Mouse (Mus musculus): ENCODE data around the gene Slc7a6os. TPM values are rescaled to one million over a fixed set of nuclear protein-coding genes. Genes with fewer than 3 reads are reported as not detected.

Slc7a6os gene
- polyA plus RNA-seq, 1 experiment, result 25.5 TPM

- TF ChIP-seq POLR2A (IDR thresholded peaks at IDR 0.05; ENCODE audit: borderline replicate concordance, low read depth, low read length), result no peak
- no peak for TF ChIP-seq CTCF (IDR thresholded peaks at IDR 0.05; ENCODE audit: low read depth, low read length)
- Histone ChIP-seq H3K4me3 (ENCODE audit: insufficient read depth, low read length) (no peak overlapping the region), H3K4me1 (ENCODE audit: control insufficient read depth, insufficient read depth, low read length) (no peaks in the 10 kb centered on the region), H3K27ac (ENCODE audit: insufficient read depth, low read depth, low read length) (no peak overlapping the region)
Measured at GRCm38 (mm10) chr8:106185628-106186270, 25.0 kb downstream of the Slc7a6os start.

- Histone ChIP-seq H3K4me3 (ENCODE audit: insufficient read depth, low read length) (no peak overlapping the region), H3K27ac (ENCODE audit: insufficient read depth, low read depth, low read length) (no peak overlapping the region), H3K4me1 (ENCODE audit: control insufficient read depth, insufficient read depth, low read length) (no peaks in the 10 kb centered on the region; the same call in none of the 2 replicates)
- no peak for TF ChIP-seq CTCF (IDR thresholded peaks at IDR 0.05; ENCODE audit: low read depth, low read length)
- no peak for TF ChIP-seq POLR2A (IDR thresholded peaks at IDR 0.05; ENCODE audit: borderline replicate concordance, low read depth, low read length)
Measured at GRCm38 (mm10) chr8:106178428-106178827, 32.3 kb downstream of the Slc7a6os start.

DNA sequence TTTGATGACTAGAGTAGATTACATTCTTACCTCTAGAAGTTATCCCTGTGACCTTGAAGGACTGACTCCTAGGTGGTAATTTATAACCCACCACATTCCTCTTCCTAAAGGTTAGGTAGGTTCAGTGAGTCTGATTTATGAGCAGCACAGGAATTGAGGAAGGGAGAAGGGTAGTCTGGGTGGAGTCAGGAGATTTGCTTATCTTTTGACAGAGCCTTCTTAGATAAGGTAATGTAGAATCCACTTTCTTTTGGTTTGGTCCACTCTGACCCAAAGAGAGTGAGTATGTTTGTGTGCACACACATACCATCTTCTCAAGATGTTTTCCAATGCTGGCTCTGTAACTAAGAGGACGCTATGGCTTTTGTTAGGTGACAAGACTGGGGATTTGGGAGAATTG lies 33.1 kb downstream of the Slc7a6os start:
- H3K4me3 ChIP-seq (ENCODE audit: insufficient read depth, low read length), result no peak overlapping the region
- TF ChIP-seq CTCF (IDR thresholded peaks at IDR 0.05; ENCODE audit: low read depth, low read length) (no peak), POLR2A (IDR thresholded peaks at IDR 0.05; ENCODE audit: borderline replicate concordance, low read depth, low read length) (no peak)
- H3K27ac ChIP-seq (ENCODE audit: insufficient read depth, low read depth, low read length), result no peak overlapping the region
- peaks cover 2% of the 10 kb centered on the region for H3K4me1 ChIP-seq (ENCODE audit: control insufficient read depth, insufficient read depth, low read length)

- H3K4me3 ChIP-seq (ENCODE audit: insufficient read depth, low read length), result no peak overlapping the region
- no peak overlapping the region for H3K27ac ChIP-seq (ENCODE audit: insufficient read depth, low read depth, low read length)
- H3K4me1 ChIP-seq (ENCODE audit: control insufficient read depth, insufficient read depth, low read length), result peaks cover 2% of the 10 kb centered on the region
- no peak for TF ChIP-seq CTCF (IDR thresholded peaks at IDR 0.05; ENCODE audit: low read depth, low read length)
Measured at GRCm38 (mm10) chr8:106176891-106177290, 33.8 kb downstream of the Slc7a6os start.

DNA sequence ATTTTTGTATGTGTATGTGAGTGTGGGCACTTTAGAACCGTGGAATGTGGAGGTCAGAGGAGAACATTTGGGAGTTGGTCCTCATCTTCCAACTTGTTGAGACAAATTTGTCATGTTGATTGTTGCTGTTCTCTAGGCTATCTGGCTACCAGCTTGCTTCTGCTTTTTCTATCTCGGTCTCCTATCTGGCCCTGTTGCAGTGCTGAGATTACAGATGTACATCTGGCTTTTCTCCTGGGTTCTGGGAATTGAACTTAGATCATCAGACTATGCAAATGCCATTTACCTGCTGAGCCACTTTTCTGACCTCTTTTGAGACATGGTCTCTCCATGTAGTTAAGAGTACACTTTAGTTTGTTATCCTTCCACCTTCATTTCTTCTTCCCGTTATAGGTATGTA lies 37.2 kb downstream of the Slc7a6os start:
- Histone ChIP-seq H3K4me1 (ENCODE audit: control insufficient read depth, insufficient read depth, low read length) (peaks cover 4% of the 10 kb centered on the region), H3K27ac (ENCODE audit: insufficient read depth, low read depth, low read length) (no peak overlapping the region), H3K4me3 (ENCODE audit: insufficient read depth, low read length) (no peak overlapping the region)
- TF ChIP-seq CTCF (IDR thresholded peaks at IDR 0.05; ENCODE audit: low read depth, low read length) (no peak), POLR2A (IDR thresholded peaks at IDR 0.05; ENCODE audit: borderline replicate concordance, low read depth, low read length) (no peak)

DNA sequence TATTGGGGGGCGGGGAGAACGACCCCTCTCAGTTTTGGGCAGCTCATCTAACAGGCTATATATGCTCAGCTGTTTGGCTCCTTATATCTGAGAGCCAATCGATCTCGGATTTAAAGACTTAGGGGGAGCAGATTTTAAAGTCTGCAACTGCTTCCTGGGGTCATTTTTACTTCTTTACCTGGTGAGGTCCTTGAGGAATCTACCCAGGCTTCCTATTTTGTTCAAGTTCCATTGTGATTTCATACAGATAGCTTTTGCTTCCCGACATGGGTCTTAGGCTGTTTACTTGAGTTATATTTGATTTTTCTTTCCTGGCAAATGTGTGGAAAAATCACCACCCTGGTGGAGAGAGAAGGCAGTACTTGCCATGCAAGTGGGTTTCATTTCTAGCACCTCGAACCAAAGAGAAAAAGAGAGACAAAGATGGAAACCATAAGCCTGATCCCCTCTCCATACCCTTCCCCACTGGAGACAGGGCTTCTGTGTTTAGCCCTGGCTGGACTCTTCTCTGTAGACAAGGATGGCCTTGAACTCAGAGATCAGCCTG lies 40.7 kb downstream of the Slc7a6os start:
- no peak for TF ChIP-seq POLR2A (IDR thresholded peaks at IDR 0.05; ENCODE audit: borderline replicate concordance, low read depth, low read length)
- TF ChIP-seq CTCF (IDR thresholded peaks at IDR 0.05; ENCODE audit: low read depth, low read length), result no peak
- Histone ChIP-seq H3K27ac (ENCODE audit: insufficient read depth, low read depth, low read length) (no peak overlapping the region), H3K4me1 (ENCODE audit: control insufficient read depth, insufficient read depth, low read length) (peaks cover 13% of the 10 kb centered on the region), H3K4me3 (ENCODE audit: insufficient read depth, low read length) (peak overlapping the region; percentile 79)

DNA sequence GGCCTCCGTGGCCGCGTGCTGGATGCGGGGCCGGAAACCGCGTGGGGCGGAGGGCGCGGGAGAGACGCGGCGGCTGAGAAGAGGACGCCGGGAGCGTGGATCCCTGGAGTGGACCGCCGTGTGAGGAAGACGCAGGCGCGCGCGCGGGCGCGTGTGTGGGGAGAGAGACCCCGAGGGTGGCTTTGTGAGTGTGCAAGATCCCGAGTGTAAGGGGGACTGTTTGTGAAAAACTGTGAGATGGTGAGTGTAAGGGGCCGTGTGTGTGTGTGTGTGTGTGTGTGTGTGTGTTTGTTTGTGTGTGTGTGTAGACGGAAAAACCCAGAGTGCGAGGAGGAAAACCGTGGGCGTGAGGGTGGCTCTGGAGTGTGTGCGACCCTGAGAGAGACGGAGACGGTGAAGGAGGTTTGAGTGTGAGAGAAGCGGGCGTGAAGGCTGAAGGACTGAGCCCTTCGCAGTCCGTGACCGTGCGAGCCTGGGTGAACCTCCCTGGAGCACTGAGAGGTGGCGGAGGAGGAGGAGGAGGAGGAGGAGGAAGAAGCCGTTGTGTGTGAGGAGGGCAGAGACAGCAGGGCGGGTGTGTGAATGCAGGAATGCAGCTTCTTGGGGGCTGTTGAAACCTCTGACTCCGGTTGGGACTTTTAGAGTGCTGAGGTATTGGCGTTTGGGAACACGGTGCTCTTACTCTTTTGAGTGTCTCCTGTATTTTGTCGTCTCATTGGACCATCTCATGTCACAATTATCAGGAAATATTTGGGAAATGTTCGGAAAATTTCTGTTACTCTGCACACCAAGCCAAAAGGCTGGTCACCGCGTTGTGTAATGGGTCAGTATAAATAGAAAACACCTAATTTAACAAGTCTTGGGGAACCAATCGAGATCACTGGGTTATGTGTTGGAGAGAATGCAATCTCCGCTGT lies 41.5 kb downstream of the Slc7a6os start:
- peak overlapping the region; percentile 79 for H3K4me3 ChIP-seq (ENCODE audit: insufficient read depth, low read length)
- H3K4me1 ChIP-seq (ENCODE audit: control insufficient read depth, insufficient read depth, low read length), result peaks cover 16% of the 10 kb centered on the region
- TF ChIP-seq CTCF (IDR thresholded peaks at IDR 0.05; ENCODE audit: low read depth, low read length), result no peak
- TF ChIP-seq POLR2A (IDR thresholded peaks at IDR 0.05; ENCODE audit: borderline replicate concordance, low read depth, low read length), result no peak
- H3K27ac ChIP-seq (ENCODE audit: insufficient read depth, low read depth, low read length), result peak overlapping the region; percentile 38

- Histone ChIP-seq H3K4me3 (ENCODE audit: insufficient read depth, low read length) (peak within 1 kb of the TSS; percentile 79), H3K27ac (ENCODE audit: insufficient read depth, low read depth, low read length) (peak within 1 kb of the TSS; percentile 38), H3K4me1 (ENCODE audit: control insufficient read depth, insufficient read depth, low read length) (peaks cover 16% of the 10 kb centered on the region)
- TF ChIP-seq POLR2A (IDR thresholded peaks at IDR 0.05; ENCODE audit: borderline replicate concordance, low read depth, low read length) (no peak), CTCF (IDR thresholded peaks at IDR 0.05; ENCODE audit: low read depth, low read length) (no peak)
Measured at GRCm38 (mm10) chr8:106168356-106169016, 42.2 kb downstream of the Slc7a6os start, which contains the start of gene Slc7a6. Gene Slc7a6 (plus strand): TSS chr8:106168857.

DNA sequence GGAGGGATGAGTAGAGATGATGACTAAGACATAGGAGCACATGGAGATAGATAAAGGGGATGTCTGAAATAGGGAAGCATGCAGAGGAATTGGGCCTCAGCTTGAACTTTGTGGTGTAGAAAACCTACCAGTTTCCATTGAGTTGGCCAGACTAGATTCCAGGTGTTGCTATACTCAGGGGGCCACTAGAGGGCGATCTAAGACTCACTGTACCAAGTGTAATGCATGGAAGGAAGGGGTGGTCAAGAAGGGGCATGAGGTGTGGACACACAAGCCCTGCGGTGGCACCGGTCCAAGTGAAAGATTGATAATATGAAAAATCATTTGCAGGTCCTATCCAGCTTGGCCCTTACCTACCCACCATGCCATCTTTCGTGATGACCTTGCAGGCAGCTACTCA lies 45.3 kb downstream of the Slc7a6os start:
- TF ChIP-seq POLR2A (IDR thresholded peaks at IDR 0.05; ENCODE audit: borderline replicate concordance, low read depth, low read length) (no peak), CTCF (IDR thresholded peaks at IDR 0.05; ENCODE audit: low read depth, low read length) (peak; percentile 89)
- Histone ChIP-seq H3K4me3 (ENCODE audit: insufficient read depth, low read length) (no peak overlapping the region), H3K27ac (ENCODE audit: insufficient read depth, low read depth, low read length) (no peak overlapping the region), H3K4me1 (ENCODE audit: control insufficient read depth, insufficient read depth, low read length) (peaks cover 14% of the 10 kb centered on the region)

All from bone marrow macrophage, adult 2 months (primary cell).